Mouse (Mus musculus) testis, adult 2 months (tissue): ENCODE results near the gene Ankfn1.

Experiments
- CTCF ChIP-seq: fragments of 200-500 bp; IDR thresholded peaks from 2 replicates; pipeline ENCODE4 v1.5.1; 2012; ENCODE audit warnings: low read depth, mild to moderate bottlenecking, inconsistent platforms, low read length, moderate library complexity; ENCODE audit not compliant: control insufficient read depth, insufficient read depth, insufficient replicate concordance
- POLR2A ChIP-seq: fragments of 200-500 bp; IDR thresholded peaks from 2 replicates; pipeline ENCODE4 v1.6.1; 2012; ENCODE audit warnings: low read depth, mild to moderate bottlenecking, inconsistent platforms, low read length, moderate library complexity; ENCODE audit not compliant: control insufficient read depth

- TF ChIP-seq POLR2A (no peak), CTCF (no peak)
Observed at GRCm38 (mm10) chr11:89548786-89549185, 228.7 kb downstream of the Ankfn1 start.
